Mouse (Mus musculus) forebrain, embryonic 15.5 days (tissue): Measurements from ENCODE around the gene Edaradd. TPM values are rescaled to one million over a fixed set of nuclear protein-coding genes. Genes with fewer than 3 reads are reported as not detected.

Experiments used
- ATAC-seq: fragments of 200-750 bp; cut with Nextera tagmentation; replicated peaks from 2 replicates; pipeline ENCODE4 v1.8.0; 2017; ENCODE audit warnings: mild to moderate bottlenecking, moderate TSS enrichment, moderate library complexity
- H3K27ac ChIP-seq: fragments of 300-500 bp; sonication (generic); replicated peaks from 2 replicates; pipeline ENCODE4 v1.5.1; 2015; ENCODE audit warnings: mild to moderate bottlenecking, inconsistent platforms
- H3K27me3 ChIP-seq: fragments of 300-500 bp; sonication (generic); 2 replicates; pipeline ENCODE4 v1.6.1; 2015; ENCODE audit warnings: inconsistent platforms
- H3K36me3 ChIP-seq: fragments of 300-500 bp; sonication (generic); 2 replicates; pipeline ENCODE4 v1.6.1; 2015; ENCODE audit warnings: mild to moderate bottlenecking, inconsistent platforms
- H3K4me1 ChIP-seq: fragments of 300-500 bp; sonication (generic); 2 replicates; pipeline ENCODE4 v1.6.1; 2015; ENCODE audit warnings: inconsistent platforms
- H3K4me2 ChIP-seq: fragments of 300-500 bp; sonication (generic); replicated peaks from 2 replicates; pipeline ENCODE4 v1.6.1; 2015; ENCODE audit warnings: mild to moderate bottlenecking, inconsistent platforms
- H3K4me3 ChIP-seq: fragments of 300-500 bp; sonication (generic); 2 replicates; pipeline ENCODE4 v1.5.1; 2015; ENCODE audit warnings: mild to moderate bottlenecking, inconsistent platforms
- H3K9ac ChIP-seq: fragments of 300-500 bp; sonication (generic); replicated peaks from 2 replicates; pipeline ENCODE4 v1.6.1; 2015; ENCODE audit warnings: mild to moderate bottlenecking, inconsistent platforms
- H3K9me3 ChIP-seq: fragments of 300-500 bp; sonication (generic); 2 replicates; pipeline ENCODE4 v1.6.1; 2016; ENCODE audit warnings: inconsistent platforms
- WGBS: fragments of 180-500 bp; shearing (Covaris S2); methylation state at CpG from one replicate; pipeline ENCODE4 v1.1.7; 2015; ENCODE audit warnings: mixed read lengths; 5-methylcytosine and 5-hydroxymethylcytosine counted together
- polyA plus RNA-seq: library from polyadenylated mRNA; unstranded; fragments of >200 nt; fragmentation: Nextera tagmentation; extraction: Ambion mirVana; gene quantifications from 2 replicates; pipeline ENCODE4 v1.2.1, GENCODE M21; 2015

Edaradd gene
- polyA plus RNA-seq, 1 experiment from 2014 or later: 2.1 TPM

GRCm38 (mm10) chr13:12543246-12543645 is 23.0 kb upstream of the Edaradd start:
- Histone ChIP-seq H3K9ac (no peak overlapping the region), H3K4me2 (no peak overlapping the region), H3K4me1 (peaks cover 16% of the 10 kb centered on the region), H3K36me3 (no peaks in the 10 kb centered on the region), H3K27ac (peak overlapping the region; percentile 58), H3K4me3 (no peak overlapping the region), H3K9me3 (no peaks in the 10 kb centered on the region), H3K27me3 (peaks cover 12% of the 10 kb centered on the region; the same call in 1 of the 2 replicates)
- 56% methylated on average over 5 of the region's 5 CpGs for WGBS
- ATAC-seq: peak; percentile 39

DNA sequence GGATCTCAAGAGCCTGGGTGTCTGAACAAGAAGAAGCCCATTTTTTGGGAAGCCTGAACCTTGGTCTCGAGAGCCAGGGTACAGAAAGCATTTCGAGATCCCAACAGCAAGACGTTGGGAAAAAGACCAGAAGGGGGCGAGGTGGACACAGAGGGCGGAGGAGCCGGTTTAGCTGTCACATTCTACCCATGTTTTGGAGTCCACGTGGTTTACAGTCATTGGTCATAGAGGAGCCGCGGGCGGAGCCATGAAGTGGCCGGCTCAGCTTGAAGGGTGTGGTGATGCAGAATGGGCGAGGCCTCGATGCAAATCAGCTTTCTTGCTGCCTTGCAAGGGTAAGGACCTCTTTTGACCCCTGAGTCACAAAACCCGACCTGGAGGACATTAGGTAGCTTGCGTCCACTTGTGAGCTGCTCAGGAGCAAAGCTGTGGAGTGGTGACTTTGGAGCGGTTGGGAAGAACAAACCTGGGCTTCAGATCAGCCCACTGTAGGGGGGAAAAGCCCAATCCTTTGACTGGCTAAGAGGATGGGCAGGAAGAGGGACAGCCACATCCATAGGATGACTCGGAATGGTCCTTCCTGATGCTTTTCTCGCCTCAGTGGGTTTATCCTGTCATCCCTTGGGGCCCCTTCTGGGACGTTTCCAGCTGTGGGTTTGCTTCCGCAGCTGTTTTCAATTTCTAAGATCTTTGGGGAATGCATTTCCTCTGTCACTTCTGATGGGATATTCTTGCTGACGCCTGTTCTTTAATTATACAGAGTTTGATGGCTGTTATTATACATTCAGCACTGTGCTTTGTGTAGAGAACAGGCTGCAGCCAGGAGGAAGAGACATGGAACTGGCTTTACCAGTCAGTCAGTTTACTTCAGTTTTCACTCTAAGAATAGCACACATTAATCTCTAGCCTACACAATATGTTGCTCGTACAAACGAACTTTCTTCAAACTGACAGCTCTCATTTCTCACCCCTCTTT is 22.1 kb upstream of the Edaradd start:
- Histone ChIP-seq H3K27me3 (peaks cover 12% of the 10 kb centered on the region; the same call in 1 of the 2 replicates), H3K27ac (peak overlapping the region; percentile 58), H3K4me1 (peaks cover 16% of the 10 kb centered on the region), H3K4me3 (no peak overlapping the region), H3K9ac (no peak overlapping the region), H3K4me2 (peak overlapping the region; percentile 18; the same call in 1 of the 2 replicates), H3K36me3 (no peaks in the 10 kb centered on the region), H3K9me3 (no peaks in the 10 kb centered on the region)
- peak; percentile 47 for ATAC-seq
- 10% methylated on average over 23 of the region's 23 CpGs for WGBS

DNA sequence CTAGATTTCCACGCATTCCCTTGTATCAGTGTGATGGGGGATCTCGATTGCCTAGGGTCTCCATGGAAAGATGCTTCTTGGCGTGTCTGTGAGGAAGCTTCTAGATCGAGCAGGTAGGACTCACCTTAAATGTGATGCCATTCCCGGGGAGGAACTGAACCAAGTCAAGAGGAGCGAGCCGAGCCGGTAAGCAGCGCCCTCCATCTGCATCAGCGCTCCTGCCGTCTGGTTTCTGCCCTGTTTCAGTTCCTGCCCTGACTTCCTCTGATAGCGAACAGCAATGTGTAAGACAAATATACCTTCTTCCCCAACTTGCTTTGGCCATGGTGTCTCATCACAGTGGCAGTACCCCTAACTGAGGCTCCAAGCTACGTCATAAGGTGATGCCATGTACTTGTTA is 19.9 kb upstream of the Edaradd start:
- H3K27ac ChIP-seq: peak overlapping the region; percentile 19; the same call in 1 of the 2 replicates
- peak overlapping the region; percentile 30 for H3K4me2 ChIP-seq
- no peak overlapping the region for H3K9ac ChIP-seq
- no peaks in the 10 kb centered on the region for H3K9me3 ChIP-seq
- H3K27me3 ChIP-seq: peaks cover 12% of the 10 kb centered on the region; the same call in 1 of the 2 replicates
- WGBS: 53% methylated on average over 13 of the region's 13 CpGs
- H3K36me3 ChIP-seq: no peaks in the 10 kb centered on the region
- H3K4me1 ChIP-seq: peaks cover 16% of the 10 kb centered on the region
- peak overlapping the region; percentile 6; the same call in 1 of the 2 replicates for H3K4me3 ChIP-seq
- peak; percentile 4; the same call in 1 of the 2 replicates for ATAC-seq

- ATAC-seq: peak; percentile 54
- whole genome bisulfite sequencing: 8% methylated on average over 11 of the region's 11 CpGs
- Histone ChIP-seq H3K4me2 (peak overlapping the region; percentile 30), H3K27me3 (peaks cover 12% of the 10 kb centered on the region; the same call in 1 of the 2 replicates), H3K9me3 (no peaks in the 10 kb centered on the region), H3K36me3 (no peaks in the 10 kb centered on the region), H3K4me3 (peak overlapping the region; percentile 6; the same call in 1 of the 2 replicates), H3K27ac (peak overlapping the region; percentile 19; the same call in 1 of the 2 replicates), H3K4me1 (peaks cover 16% of the 10 kb centered on the region), H3K9ac (no peak overlapping the region)
Measured at GRCm38 (mm10) chr13:12539716-12540115, 19.5 kb upstream of the Edaradd start.

- no peak overlapping the region for H3K4me2 ChIP-seq
- no peak overlapping the region for H3K4me3 ChIP-seq
- no peak overlapping the region for H3K9ac ChIP-seq
- H3K27ac ChIP-seq: no peak overlapping the region
- no peaks in the 10 kb centered on the region for H3K9me3 ChIP-seq
- H3K36me3 ChIP-seq: no peaks in the 10 kb centered on the region
- no peak for ATAC-seq
- peaks cover 12% of the 10 kb centered on the region; the same call in 1 of the 2 replicates for H3K27me3 ChIP-seq
- peaks cover 16% of the 10 kb centered on the region for H3K4me1 ChIP-seq
- 74% methylated on average over 6 of the region's 6 CpGs for WGBS
Measured at GRCm38 (mm10) chr13:12537971-12538370, 17.7 kb upstream of the Edaradd start.

DNA sequence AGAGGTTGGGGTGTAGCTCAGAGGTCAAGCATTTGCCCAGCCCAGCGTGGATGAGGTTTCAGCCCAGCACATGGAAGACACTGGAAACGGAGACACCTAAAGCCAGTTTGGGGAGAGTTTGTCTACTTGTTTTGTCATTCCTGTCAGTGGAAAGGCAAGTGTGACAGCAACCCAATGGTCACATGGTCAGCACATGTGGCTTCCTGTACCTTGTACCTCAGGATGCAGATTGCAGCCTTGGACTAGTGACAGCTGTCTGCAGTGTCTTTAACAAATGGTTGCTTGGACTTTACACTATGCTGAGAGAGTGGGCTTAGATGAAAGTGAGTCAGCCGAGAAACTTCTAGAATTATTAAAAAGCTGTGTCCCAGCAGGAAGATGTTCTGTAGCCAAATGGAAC is 14.4 kb upstream of the Edaradd start:
- Histone ChIP-seq H3K9ac (no peak overlapping the region), H3K36me3 (no peaks in the 10 kb centered on the region), H3K9me3 (no peaks in the 10 kb centered on the region), H3K4me1 (peaks cover 1% of the 10 kb centered on the region; the same call in 1 of the 2 replicates), H3K4me3 (no peak overlapping the region), H3K27ac (no peak overlapping the region), H3K27me3 (no peaks in the 10 kb centered on the region), H3K4me2 (no peak overlapping the region)
- ATAC-seq: no peak
- 95% methylated on average over 3 of the region's 3 CpGs for WGBS

- Histone ChIP-seq H3K4me1 (no peaks in the 10 kb centered on the region), H3K27me3 (0 out of 2 replicates have a peak, but pooled peaks cover 4% of the 10 kb centered on the region), H3K36me3 (no peaks in the 10 kb centered on the region), H3K27ac (no peak overlapping the region), H3K4me3 (no peak overlapping the region), H3K4me2 (no peak overlapping the region), H3K9me3 (no peaks in the 10 kb centered on the region), H3K9ac (no peak overlapping the region)
- 97% methylated on average over 4 of the region's 4 CpGs for WGBS
- no peak for ATAC-seq
Measured at GRCm38 (mm10) chr13:12525678-12526077, 5.4 kb upstream of the Edaradd start.

DNA sequence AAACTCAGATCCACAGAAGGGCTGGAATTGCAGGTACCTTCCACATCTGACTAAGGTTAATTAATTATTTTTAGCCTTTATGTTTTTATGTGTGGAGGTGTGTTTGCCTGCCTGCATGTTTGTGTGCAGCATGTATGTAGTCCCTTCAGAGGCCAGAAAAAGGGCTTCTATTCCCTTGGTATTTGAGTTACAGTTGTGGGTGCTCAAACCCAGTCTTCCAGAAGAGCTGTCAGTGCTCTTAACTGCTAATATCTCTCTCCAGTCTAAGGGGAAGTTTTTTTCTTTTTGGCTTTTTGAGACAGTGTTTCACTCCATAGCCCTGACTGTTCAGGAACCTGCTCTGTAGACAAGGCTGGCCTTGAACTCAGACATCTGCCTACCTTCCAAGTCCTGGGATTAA is 2.1 kb upstream of the Edaradd start:
- no peak for ATAC-seq

GRCm38 (mm10) chr13:12519371-12519770 is 867 bp downstream of the Edaradd start:
- Histone ChIP-seq H3K4me3 (peak overlapping the region; percentile 53), H3K27ac (no peak overlapping the region), H3K9me3 (no peaks in the 10 kb centered on the region), H3K36me3 (no peaks in the 10 kb centered on the region), H3K4me2 (peak overlapping the region; percentile 94), H3K27me3 (peaks cover 8% of the 10 kb centered on the region; the same call in 1 of the 2 replicates), H3K4me1 (peaks cover 7% of the 10 kb centered on the region; the same call in 1 of the 2 replicates), H3K9ac (0 out of 2 replicates have a peak overlapping the region, but pooled peaks have one; percentile 11)
- WGBS: 4% methylated on average over 18 of the region's 18 CpGs
- peak; percentile 69 for ATAC-seq

More for the DNA sequence above, 2.1 kb upstream of the Edaradd start:
- no peak overlapping the region for H3K4me2 ChIP-seq
- H3K4me1 ChIP-seq: peaks cover 7% of the 10 kb centered on the region; the same call in 1 of the 2 replicates
- no peak overlapping the region for H3K9ac ChIP-seq
- no peak overlapping the region for H3K27ac ChIP-seq
- H3K4me3 ChIP-seq: no peak overlapping the region
- H3K9me3 ChIP-seq: no peaks in the 10 kb centered on the region
- H3K36me3 ChIP-seq: no peaks in the 10 kb centered on the region
- H3K27me3 ChIP-seq: peaks cover 8% of the 10 kb centered on the region; the same call in 1 of the 2 replicates

GRCm38 (mm10) chr13:12511189-12511965 is 8.9 kb downstream of the Edaradd start:
- Histone ChIP-seq H3K27me3 (no peaks in the 10 kb centered on the region), H3K36me3 (no peaks in the 10 kb centered on the region), H3K9me3 (no peaks in the 10 kb centered on the region), H3K27ac (no peak overlapping the region), H3K4me1 (no peaks in the 10 kb centered on the region), H3K9ac (no peak overlapping the region), H3K4me3 (no peak overlapping the region), H3K4me2 (no peak overlapping the region)
- 81% methylated on average over 8 of the region's 9 CpGs for WGBS
- ATAC-seq: 0 out of 2 replicates have a peak, but pooled peaks have one; percentile 35

GRCm38 (mm10) chr13:12510032-12510431 is 10.2 kb downstream of the Edaradd start:
- Histone ChIP-seq H3K4me2 (no peak overlapping the region), H3K4me1 (no peaks in the 10 kb centered on the region), H3K27ac (no peak overlapping the region), H3K27me3 (no peaks in the 10 kb centered on the region), H3K9me3 (no peaks in the 10 kb centered on the region), H3K36me3 (no peaks in the 10 kb centered on the region), H3K9ac (no peak overlapping the region), H3K4me3 (no peak overlapping the region)
- 89% methylated on average over 6 of the region's 6 CpGs for WGBS
- no peak for ATAC-seq
